Mouse (Mus musculus): Measurements from ENCODE around the gene Slc24a5. TPM values are rescaled to one million over a fixed set of nuclear protein-coding genes. Genes with fewer than 3 reads are reported as not detected.
"Not testable (repeated sequence)": the region's sequence is repeated elsewhere in the genome, so short reads cannot be mapped to it uniquely, and the experiment has no call there.

Slc24a5 gene
- polyA plus RNA-seq, 1 experiment from 2014 or later, result 7.8 TPM

- Histone ChIP-seq H3K27ac (replicated peaks) (no peak overlapping the region), H3K36me3 (replicated peaks) (no peaks in the 10 kb centered on the region), H3K4me1 (0 out of 2 replicates have a peak, but pooled peaks cover 5% of the 10 kb centered on the region), H3K27me3 (replicated peaks; ENCODE audit: low read depth, poor library complexity, severe bottlenecking) (no peaks in the 10 kb centered on the region), H3K4me3 (no peak overlapping the region), H3K9me3 (no peaks in the 10 kb centered on the region)
- 86% methylated on average over 7 of the region's 7 CpGs for WGBS
- no peak for DNase-seq (ENCODE audit: low spot score)
These were observed 551 bp upstream of the Slc24a5 start for GRCm38 (mm10) chr2:125067373-125067772.

- H3K4me1 ChIP-seq, result 0 out of 2 replicates have a peak, but pooled peaks cover 3% of the 10 kb centered on the region
- H3K4me3 ChIP-seq, result no peak overlapping the region
- no peaks in the 10 kb centered on the region for H3K9me3 ChIP-seq
- 93% methylated on average over 12 of the region's 12 CpGs for WGBS
- no peaks in the 10 kb centered on the region for H3K36me3 ChIP-seq (replicated peaks)
- DNase-seq (ENCODE audit: low spot score), result no peak
- no peaks in the 10 kb centered on the region for H3K27me3 ChIP-seq (replicated peaks; ENCODE audit: low read depth, poor library complexity, severe bottlenecking)
- H3K27ac ChIP-seq (replicated peaks), result no peak overlapping the region
These were observed 772 bp downstream of the Slc24a5 start for GRCm38 (mm10) chr2:125068696-125069095.

GRCm38 (mm10) chr2:125073056-125073780, 5.3 kb downstream of the Slc24a5 start:
- no peak for DNase-seq (ENCODE audit: low spot score)
- H3K27me3 ChIP-seq (replicated peaks; ENCODE audit: low read depth, poor library complexity, severe bottlenecking), result no peaks in the 10 kb centered on the region
- H3K4me1 ChIP-seq, result no peaks in the 10 kb centered on the region
- no peaks in the 10 kb centered on the region for H3K9me3 ChIP-seq
- H3K4me3 ChIP-seq, result no peak overlapping the region
- H3K36me3 ChIP-seq (replicated peaks), result no peaks in the 10 kb centered on the region; the same call in 1 of the 2 replicates
- no peak overlapping the region for H3K27ac ChIP-seq (replicated peaks)
- 83% methylated on average over 3 of the region's 3 CpGs for WGBS

- Histone ChIP-seq H3K27ac (replicated peaks) (no peak overlapping the region), H3K36me3 (replicated peaks) (peaks cover 80% of the 10 kb centered on the region), H3K4me1 (no peaks in the 10 kb centered on the region), H3K9me3 (no peaks in the 10 kb centered on the region), H3K4me3 (no peak overlapping the region), H3K27me3 (replicated peaks; ENCODE audit: low read depth, poor library complexity, severe bottlenecking) (no peaks in the 10 kb centered on the region)
- WGBS, result 26% methylated on average over 1 of the region's 1 CpGs
- no peak for DNase-seq (ENCODE audit: low spot score)
These were observed 16.0 kb downstream of the Slc24a5 start for GRCm38 (mm10) chr2:125083879-125084278.

- H3K27me3 ChIP-seq (replicated peaks; ENCODE audit: low read depth, poor library complexity, severe bottlenecking), result no peaks in the 10 kb centered on the region
- 96% methylated on average over 7 of the region's 7 CpGs for WGBS
- no peaks in the 10 kb centered on the region for H3K4me1 ChIP-seq
- peaks cover 94% of the 10 kb centered on the region for H3K36me3 ChIP-seq (replicated peaks)
- no peak overlapping the region for H3K4me3 ChIP-seq
- H3K9me3 ChIP-seq, result no peaks in the 10 kb centered on the region
- DNase-seq (ENCODE audit: low spot score), result no peak
- no peak overlapping the region for H3K27ac ChIP-seq (replicated peaks)
These were observed 20.8 kb downstream of the Slc24a5 start for GRCm38 (mm10) chr2:125088757-125089156.

- not testable (repeated sequence) for H3K27ac ChIP-seq (replicated peaks); H3K27me3 ChIP-seq (replicated peaks; ENCODE audit: low read depth, poor library complexity, severe bottlenecking); DNase-seq (ENCODE audit: low spot score); H3K4me1 ChIP-seq; H3K9me3 ChIP-seq; H3K4me3 ChIP-seq
- 82% methylated on average over 3 of the region's 3 CpGs for whole genome bisulfite sequencing
- H3K36me3 ChIP-seq (replicated peaks), result peaks cover 94% of the 10 kb centered on the region
These were observed 24.2 kb downstream of the Slc24a5 start for GRCm38 (mm10) chr2:125092123-125092522.

GRCm38 (mm10) chr2:125104491-125104890, 36.6 kb downstream of the Slc24a5 start:
- H3K36me3 ChIP-seq (replicated peaks), result peaks cover 91% of the 10 kb centered on the region
- H3K9me3 ChIP-seq; H3K4me3 ChIP-seq; H3K27ac ChIP-seq (replicated peaks); DNase-seq (ENCODE audit: low spot score); H3K4me1 ChIP-seq; H3K27me3 ChIP-seq (replicated peaks; ENCODE audit: low read depth, poor library complexity, severe bottlenecking): not testable (repeated sequence)
- 96% methylated on average over 13 of the region's 13 CpGs for WGBS

- H3K27me3 ChIP-seq (replicated peaks; ENCODE audit: low read depth, poor library complexity, severe bottlenecking); DNase-seq (ENCODE audit: low spot score); H3K9me3 ChIP-seq; H3K27ac ChIP-seq (replicated peaks); H3K4me3 ChIP-seq; H3K4me1 ChIP-seq: not testable (repeated sequence)
- WGBS, result 94% methylated on average over 4 of the region's 4 CpGs
- peaks cover 93% of the 10 kb centered on the region for H3K36me3 ChIP-seq (replicated peaks)
These were observed 38.6 kb downstream of the Slc24a5 start for GRCm38 (mm10) chr2:125106536-125106935.

GRCm38 (mm10) chr2:125119381-125120110, 51.6 kb downstream of the Slc24a5 start:
- H3K27ac ChIP-seq (replicated peaks), result no peak overlapping the region
- H3K36me3 ChIP-seq (replicated peaks), result peaks cover 34% of the 10 kb centered on the region
- no peaks in the 10 kb centered on the region for H3K27me3 ChIP-seq (replicated peaks; ENCODE audit: low read depth, poor library complexity, severe bottlenecking)
- no peak for DNase-seq (ENCODE audit: low spot score)
- no peak overlapping the region for H3K4me3 ChIP-seq
- H3K9me3 ChIP-seq, result no peaks in the 10 kb centered on the region
- H3K4me1 ChIP-seq, result peaks cover 25% of the 10 kb centered on the region
- WGBS, result 73% methylated on average over 6 of the region's 6 CpGs

- H3K9me3 ChIP-seq, result no peaks in the 10 kb centered on the region
- peaks cover 25% of the 10 kb centered on the region for H3K4me1 ChIP-seq
- 11% methylated on average over 4 of the region's 4 CpGs for WGBS
- H3K27me3 ChIP-seq (replicated peaks; ENCODE audit: low read depth, poor library complexity, severe bottlenecking), result no peaks in the 10 kb centered on the region
- peak overlapping the region; percentile 89 for H3K4me3 ChIP-seq
- no peak for DNase-seq (ENCODE audit: low spot score)
- H3K36me3 ChIP-seq (replicated peaks), result peaks cover 10% of the 10 kb centered on the region
- H3K27ac ChIP-seq (replicated peaks), result peak overlapping the region; percentile 100
These were observed 54.3 kb downstream of the Slc24a5 start for GRCm38 (mm10) chr2:125122288-125122623.

GRCm38 (mm10) chr2:125122624-125123476, 54.9 kb downstream of the Slc24a5 start:
- H3K9me3 ChIP-seq, result no peaks in the 10 kb centered on the region
- peak overlapping the region; percentile 89 for H3K4me3 ChIP-seq
- H3K27ac ChIP-seq (replicated peaks), result peak overlapping the region; percentile 100
- WGBS, result under 1% methylated on average over 59 of the region's 59 CpGs
- peaks cover 25% of the 10 kb centered on the region for H3K4me1 ChIP-seq
- DNase-seq (ENCODE audit: low spot score), result peak; percentile 65
- H3K27me3 ChIP-seq (replicated peaks; ENCODE audit: low read depth, poor library complexity, severe bottlenecking), result no peaks in the 10 kb centered on the region
- peaks cover 10% of the 10 kb centered on the region for H3K36me3 ChIP-seq (replicated peaks)

- H3K4me3 ChIP-seq, result peak within 1 kb of the TSS; percentile 89
- no peaks in the 10 kb centered on the region for H3K9me3 ChIP-seq
- WGBS, result under 1% methylated on average over 48 of the region's 48 CpGs
- H3K27ac ChIP-seq (replicated peaks), result peak within 1 kb of the TSS; percentile 100
- peaks cover 10% of the 10 kb centered on the region for H3K36me3 ChIP-seq (replicated peaks)
- peaks cover 25% of the 10 kb centered on the region for H3K4me1 ChIP-seq
- H3K27me3 ChIP-seq (replicated peaks; ENCODE audit: low read depth, poor library complexity, severe bottlenecking), result no peaks in the 10 kb centered on the region
- peak; percentile 92 for DNase-seq (ENCODE audit: low spot score)
These were observed 55.5 kb downstream of the Slc24a5 start, which contains the start of gene Myef2 for GRCm38 (mm10) chr2:125123477-125123852. Gene Myef2, minus strand, starts transcription at chr2:125123661.
